Mouse (Mus musculus) A20 (cell line): ENCODE results near the gene Gigyf1.

Experiments used
- DNase-seq: peaks from one replicate; pipeline ENCODE4 v3.0.0-alpha.2; 2011; ENCODE audit warnings: low read depth, low spot score

Gigyf1 gene

DNA sequence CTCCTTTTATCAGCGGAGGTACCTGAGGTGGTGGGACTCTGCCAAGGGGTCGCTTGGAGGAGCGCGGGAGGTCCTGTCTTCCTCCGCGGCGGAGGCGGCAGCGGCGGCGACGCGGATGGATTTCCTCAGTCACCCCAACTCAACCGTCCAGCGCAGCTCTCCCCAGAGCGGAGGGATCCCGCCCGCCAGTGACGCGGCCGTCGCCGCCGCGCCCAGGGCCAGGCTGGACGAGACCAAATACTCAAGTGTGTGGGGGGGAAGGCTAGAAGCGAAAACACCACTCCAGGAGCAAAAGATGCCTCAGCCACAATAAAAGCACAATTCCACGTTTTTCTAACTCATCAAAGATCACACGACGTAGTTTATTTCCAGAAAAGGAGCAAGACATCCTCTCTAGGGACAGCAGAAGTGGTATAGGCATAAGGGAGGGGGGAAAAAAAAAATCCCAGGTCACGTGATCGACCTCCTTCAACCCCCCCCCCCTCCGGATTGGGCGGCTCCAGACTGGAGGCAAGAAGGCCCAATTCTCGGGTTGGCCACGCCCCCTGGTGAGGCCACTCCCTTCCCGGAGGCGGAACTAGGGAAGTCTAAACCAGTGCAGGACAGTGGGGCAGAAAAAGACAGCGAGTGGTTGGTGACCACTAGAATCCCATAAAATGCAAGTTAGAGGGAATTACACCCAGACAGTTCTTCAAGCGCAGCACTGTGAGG, 14.9 kb downstream of the Gigyf1 start, which contains the start of the genes Epo and Gnb2:
Gene Epo (minus strand): TSS at position 126 of the 711 bp plus-strand sequence.
Gene Gnb2 (minus strand): TSS at position 394 of the 711 bp plus-strand sequence.
- DNase-seq = peak; percentile 99

DNA sequence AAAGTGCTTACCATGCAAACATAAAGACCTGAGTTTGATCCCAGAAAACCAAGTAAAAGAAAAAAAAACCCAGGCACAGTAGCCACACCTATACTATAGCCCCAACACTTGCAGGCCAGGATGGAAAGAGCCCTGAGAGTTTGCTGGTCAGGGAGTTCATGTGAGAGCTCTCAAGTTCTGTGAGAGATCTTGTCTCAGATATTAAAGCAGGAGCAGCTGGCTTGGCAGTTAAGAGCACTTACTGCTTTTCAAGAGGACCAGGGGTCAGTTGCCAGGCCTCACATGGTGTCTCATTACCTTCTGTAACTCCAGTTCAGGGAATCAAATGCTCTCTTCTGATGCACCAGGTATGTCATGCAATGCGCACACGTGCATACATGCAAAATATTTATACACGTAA, 16.4 kb downstream of the Gigyf1 start:
- DNase-seq = no peak

DNA sequence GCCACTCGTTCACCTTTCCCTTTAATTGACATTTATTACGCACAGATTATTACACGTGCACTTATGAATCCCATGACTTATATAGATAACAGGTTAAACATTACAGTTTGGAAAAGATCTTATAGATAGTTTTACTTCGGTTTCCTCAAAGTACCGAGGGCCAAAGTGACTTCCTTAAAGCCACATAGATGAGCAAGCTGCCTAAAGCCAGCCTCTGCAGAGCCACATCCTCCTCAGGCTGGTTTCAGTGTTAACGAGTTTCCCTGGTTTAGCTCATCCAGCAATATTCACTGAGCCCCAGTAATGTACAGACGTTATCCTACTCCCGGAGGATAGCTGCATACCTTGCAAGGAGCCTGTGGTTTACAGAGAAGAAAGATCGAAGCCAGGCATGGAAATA, 17.0 kb downstream of the Gigyf1 start:
- no peak for DNase-seq

DNA sequence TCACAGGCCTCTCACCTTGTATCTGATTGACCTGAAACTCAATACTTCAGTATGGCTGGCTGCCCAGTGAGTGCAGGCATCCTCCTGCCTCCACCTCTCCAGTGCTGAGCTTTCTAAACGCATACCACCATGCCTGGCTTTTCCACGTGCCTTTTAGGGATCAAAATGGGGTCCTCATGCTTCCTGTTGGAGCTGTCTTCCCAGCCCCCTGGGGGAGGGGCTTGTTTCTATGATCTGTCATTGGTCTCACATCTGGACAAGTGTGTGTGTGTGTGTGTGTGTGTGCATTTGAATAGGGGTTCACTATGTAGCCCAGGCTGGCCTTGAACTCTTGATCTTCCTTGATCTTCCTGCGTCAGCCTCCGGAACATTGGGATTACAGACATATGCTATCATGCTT, 19.1 kb downstream of the Gigyf1 start:
- no peak for DNase-seq

DNA sequence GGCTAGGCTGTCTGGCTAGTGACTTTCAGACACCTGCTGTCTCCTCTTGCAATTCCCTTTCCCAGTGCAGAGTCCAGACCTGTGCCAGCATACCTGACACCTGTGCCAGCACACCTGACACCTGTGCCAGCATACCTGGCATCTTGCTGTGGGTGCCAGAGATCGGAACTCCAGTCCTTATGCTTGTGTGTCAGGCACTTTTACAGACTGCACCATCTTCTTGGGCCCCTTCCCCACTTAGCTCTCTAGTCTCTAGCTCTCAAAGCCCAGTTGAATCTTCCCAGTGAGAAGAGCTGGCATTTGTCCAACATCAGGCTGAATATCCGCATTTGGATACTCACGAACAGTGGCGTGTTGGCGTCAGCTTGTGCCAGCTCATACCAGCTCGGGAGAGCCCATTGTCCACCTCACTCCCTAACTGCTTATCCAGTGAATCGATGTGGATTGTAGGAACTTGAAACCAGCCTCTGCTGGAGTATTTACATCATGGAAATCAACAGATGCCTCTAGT, 21.0 kb downstream of the Gigyf1 start:
- no peak for DNase-seq

DNA sequence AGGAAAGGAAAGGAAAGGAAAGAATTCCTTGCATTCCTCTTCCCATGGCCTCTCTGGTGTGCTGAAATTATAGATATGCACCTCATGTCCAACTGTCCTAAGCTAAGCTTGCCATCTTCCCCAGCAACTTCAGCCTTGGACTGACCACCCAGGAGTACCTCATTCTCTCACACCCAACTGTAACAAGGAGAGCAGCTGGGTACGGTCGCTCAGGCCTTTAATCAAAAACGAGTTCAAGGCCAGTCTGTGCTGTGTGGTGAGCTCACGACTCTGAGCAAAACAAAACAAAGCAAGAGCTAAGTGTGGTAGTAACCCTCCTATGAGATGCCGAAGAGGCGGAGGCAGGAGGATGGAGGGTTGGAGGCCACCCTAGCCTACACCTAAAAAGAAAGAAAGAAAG, 22.6 kb downstream of the Gigyf1 start:
- DNase-seq = no peak

DNA sequence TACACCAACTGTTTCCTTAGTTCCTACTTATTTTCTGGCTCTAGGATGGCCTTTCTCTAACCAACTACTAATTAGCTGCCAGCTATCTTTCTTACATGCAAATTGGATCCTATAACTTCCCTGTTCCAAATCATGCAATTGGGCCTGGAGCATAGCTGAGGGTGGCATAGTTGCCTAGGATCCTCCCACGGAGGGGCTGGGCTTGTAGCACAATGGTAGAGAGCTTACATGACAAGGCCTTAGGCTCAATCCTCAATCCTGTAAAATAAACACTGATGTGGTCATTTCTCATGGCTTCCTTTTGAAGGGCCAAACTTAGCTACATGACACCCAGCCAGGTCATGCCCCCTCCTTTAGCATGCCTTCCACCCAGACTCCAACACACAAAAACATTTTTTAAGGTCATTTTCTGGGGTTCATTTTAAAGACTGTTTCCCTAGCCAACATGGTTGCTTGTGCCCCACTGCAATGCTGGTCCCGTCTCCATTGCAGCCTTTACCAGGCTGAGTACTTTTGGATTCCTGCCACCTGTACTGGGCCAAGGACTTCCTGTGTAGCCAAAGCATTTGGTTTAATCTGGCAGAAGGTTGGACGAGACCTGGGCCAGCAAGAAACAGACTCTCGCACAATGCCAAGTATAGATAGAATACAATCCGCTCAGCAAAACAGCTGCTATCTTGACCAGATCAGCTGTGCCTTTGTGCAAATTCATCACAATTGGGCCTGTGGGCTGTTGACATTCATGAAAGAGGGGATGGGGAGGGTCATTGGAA, 23.6 kb downstream of the Gigyf1 start:
- no peak for DNase-seq

DNA sequence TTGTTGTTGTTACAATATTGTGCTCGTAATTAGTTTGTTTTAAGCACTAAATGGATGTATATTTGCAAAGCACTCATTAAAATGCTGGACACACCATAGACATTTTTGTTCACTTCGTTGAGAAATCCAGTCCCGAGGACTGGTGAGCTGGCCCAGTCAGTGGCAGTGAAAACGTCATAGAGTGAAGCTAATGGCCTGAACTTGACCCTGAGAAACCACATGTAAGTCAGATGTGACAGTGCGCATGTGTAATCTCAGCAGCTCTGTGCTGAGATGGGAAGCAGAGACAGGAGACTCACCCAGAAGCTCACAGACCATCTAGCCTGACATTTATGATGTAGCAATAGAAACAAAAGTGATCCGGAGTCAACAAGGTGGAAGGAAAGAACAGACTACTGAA, 26.6 kb downstream of the Gigyf1 start:
- DNase-seq = no peak

DNA sequence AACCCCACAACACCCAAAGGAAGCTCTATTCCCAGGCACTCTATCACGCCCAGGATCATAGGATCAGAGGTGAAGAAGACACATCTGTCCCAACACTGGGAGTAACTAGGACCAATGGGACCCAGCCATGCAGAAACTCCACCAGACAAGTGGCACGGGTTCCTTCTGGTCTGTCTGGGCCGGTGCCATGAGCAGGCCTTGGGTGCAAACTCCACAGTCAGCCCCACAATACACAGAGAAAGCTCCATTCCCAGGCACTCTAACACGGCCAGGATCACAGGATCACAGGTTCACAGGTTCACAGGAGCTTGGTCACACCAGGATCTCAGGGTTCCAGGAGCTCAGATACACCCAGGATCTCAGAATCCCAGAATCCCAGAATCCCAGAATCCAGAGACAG, 27.2 kb downstream of the Gigyf1 start:
- DNase-seq = no peak

DNA sequence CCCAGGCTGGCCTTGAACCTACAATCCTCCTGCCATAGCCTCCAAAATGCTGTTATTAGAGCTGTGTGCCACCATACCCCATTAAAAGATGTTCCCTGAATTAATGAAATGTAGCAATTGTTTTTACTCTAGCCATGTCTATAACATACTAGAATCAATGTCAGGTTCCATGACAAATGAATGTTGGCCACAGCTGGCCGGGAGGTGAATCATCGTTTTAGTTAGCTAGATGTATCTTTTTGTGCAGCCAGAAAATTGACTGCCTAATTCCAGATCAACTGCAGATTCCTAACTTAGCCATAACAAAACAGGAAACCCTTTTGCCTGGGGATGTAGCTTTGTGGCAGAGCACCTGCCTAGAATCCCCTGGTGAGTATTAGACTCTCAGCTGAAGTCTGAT, 31.5 kb downstream of the Gigyf1 start:
- no peak for DNase-seq

DNA sequence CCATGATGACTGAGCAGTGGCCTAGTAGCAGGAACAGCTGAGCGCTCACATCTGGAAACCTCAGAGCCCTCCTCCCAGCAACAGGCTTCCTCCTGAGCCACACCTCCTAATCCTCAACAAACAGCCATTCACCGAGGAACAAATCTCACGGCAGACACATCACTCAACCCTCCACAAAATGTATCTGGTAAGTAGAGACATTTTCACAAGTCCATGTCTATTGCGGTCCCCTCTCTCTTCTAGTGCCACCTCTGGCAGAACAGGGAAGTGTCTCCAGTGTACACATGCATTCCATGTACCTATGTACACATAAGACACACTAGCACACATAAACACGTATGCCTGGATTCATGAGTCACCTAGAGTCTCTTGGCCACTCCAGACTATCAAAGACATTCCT, 32.8 kb downstream of the Gigyf1 start:
- peak; percentile 44 for DNase-seq

DNA sequence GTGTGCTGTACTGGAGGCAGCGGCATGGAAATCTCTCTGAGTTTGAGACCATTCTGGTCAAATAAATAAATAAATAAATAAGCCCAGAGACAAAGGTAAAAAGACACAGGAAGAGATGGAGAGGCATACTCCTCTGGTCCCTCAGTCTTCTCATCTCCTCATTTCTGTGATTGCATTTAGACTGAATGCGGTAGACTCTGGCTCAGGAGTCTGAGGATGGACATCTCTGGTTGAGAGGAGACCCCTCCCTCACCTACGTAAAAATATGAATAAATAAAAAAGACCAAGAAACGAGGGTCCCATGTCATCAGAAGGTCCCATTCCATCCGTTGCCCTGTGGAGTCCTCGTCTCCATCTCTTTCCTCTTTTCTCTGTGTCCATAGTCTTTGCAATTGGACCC, 34.7 kb downstream of the Gigyf1 start:
- DNase-seq = no peak

DNA sequence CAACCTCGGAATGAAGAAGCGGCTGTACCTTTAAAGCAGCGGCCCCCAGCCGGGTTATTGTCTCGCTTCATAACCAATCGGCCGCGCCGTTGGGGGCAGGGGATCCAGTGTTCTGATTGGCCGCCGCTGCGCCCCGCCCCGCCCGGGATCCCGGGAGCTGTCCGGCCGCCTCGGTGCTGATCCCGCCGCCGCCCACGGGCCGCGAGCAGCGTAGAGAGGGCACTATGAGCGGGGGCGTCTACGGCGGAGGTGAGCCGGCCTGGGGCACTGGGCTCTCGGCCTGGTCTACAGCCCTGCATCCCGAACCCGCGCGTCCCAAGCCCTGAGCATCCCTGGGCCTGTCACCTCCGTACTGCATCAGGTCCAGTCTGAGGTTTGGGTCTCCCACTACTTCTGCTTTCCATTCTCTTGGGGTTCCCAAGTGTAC, 35.1 kb downstream of the Gigyf1 start, which contains the start of gene Actl6b:
Gene Actl6b (plus strand): TSS at position 107 of the 427 bp plus-strand sequence.
- DNase-seq = no peak

DNA sequence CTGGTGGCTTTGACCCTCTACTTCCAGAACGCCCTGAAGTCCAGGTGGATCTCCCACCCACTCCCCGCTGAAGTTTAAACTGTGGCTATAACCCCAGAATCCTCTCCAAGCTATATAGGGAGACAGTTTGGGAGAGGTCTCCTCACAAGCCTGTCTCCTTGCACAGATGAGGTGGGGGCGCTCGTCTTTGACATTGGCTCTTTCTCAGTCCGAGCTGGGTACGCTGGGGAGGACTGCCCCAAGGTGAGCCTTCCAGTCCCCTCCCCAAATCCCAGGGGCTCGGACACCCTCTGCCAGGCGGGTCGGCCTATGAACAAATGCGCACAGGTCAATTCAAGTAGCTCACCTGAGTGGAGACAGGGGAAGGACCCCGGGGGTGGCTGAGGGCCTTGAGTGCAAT, 35.5 kb downstream of the Gigyf1 start:
- DNase-seq = no peak

DNA sequence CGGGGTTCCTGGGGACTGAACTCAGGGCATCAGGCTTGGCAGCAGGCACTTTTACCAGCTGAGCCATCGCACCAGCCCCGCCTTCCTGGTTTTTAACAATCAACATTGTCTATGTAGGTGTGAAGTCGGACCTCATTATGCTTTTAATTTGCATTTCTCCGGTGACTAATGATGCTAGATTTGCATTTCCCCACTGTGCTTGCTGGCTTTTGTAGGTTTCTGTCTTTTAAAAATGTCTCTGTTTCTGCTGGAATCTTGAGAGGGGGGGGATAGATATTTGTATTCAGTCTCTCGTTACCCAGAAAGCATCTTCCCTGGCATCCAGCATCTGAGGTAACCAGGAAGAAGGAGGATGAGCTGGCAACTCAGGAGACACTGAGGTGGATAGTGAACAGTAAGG, 43.2 kb downstream of the Gigyf1 start:
- no peak for DNase-seq

DNA sequence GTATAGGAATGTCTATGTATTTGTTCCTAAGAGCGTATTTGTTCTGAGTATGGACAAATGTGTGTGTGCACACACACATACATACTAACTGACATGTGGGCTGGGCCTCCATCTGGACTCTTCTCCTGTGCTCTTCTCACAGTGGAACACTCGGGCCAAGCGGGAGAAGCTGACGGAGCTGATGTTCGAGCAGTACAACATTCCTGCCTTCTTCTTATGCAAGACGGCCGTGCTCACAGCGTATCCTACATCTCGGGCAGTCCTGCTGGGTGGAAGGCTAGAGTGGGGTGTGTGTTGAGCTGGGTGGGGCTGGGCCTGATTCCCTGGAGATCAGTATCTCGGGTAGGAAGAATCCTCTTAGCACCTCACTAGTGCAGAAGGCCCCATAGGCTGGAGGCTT, 44.6 kb downstream of the Gigyf1 start:
- DNase-seq = no peak

DNA sequence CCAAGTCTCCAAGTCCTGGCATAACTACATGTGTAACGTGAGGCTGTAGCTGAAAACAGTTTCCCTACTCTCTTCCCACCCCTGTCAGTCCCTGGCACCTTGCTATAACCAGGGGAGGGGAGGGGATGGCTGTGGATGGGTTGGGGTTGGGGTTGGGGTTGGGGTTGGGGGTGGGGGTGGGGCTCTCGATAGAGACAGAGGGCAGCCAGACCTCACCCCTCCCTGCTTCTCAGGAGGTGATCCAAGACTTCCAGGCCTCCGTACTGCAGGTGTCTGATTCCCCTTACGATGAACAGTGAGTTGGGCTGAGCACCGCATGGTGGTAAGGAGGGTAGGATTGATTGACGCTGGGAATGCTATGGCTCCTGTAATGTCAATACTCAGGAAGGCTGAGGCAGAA, 47.4 kb downstream of the Gigyf1 start:
- DNase-seq = no peak

DNA sequence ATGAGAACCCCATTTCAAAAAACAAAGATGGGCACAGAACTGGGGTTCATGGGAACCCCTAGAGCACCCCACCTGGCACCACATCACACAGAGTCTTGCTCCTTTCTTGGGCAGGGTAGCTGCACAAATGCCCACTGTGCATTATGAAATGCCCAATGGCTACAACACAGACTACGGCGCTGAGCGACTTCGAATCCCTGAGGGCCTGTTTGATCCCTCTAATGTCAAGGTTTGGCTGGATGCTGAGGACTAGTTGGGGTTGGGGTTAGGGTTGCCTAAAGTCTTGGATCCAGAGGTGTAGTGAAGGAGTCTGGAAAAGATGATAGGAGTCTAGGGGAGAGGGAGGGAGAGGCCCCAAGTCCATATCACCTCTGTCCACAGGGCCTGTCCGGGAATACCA, 48.1 kb downstream of the Gigyf1 start:
- DNase-seq = no peak

DNA sequence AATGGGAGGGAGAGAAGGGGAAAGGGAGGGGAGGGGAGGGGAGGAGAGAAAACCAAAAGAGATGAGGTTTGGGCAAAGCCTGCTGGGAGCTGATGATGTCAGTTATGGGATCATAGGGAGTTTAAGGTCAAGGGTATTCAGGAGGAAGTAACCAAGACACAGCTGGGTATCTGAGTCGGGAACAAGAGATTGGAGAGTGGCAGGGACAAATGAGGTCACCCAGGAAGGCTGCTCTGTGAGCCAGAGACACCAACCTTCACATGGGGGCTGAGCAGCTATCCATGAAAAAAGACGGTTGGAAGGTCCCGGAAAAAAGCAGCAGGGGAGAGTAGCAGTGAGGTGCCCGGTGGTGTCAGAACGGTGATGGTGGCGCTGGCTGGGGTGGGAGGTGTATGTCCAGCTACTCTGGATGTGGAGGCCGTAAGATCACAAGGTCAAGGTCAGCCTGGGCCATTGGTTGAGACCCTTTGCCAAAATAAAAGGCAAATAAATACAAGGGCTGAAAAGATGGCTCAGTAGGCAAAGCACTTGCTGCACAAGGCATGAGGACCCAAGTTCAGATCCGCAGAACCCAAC, 50.0 kb downstream of the Gigyf1 start:
- DNase-seq = no peak

DNA sequence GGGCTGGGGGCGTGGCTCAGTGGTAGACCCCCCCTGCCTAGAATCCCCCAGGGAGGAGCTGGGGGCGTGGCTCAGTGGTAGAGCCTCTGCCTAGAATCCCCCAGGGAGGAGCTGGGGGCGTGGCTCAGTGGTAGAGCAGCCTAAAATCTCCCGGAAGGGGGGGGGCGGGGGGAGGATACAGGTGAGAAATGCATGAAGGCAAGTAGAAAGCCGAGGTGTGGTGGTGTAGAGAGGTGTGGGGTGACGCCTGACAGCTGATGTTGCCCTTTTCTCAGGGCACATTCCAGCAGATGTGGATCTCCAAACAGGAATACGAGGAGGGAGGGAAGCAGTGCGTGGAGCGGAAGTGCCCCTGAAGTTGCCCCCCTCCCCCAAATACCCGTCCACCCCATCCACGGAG, 50.7 kb downstream of the Gigyf1 start:
- DNase-seq = peak; percentile 66

DNA sequence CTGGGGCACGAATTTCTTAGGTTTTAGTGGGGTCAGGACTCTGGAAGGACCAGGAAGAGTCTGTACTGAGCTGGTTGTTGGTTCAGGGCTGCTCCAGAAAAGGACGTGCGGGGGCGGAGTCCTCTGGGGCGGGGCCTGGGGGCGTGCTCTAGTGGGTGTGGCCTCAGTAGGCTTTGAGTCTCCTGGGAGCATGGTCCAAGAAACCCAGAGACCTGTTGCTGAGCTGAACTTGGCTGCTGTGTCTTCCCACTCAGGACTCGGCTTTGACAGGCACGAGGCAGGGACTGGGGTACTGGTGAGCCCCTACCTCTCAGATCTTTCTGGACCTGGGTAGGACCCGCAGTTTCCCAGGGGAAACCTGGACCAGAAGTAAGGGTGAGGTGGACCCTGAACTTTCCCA, 51.3 kb downstream of the Gigyf1 start, which contains the start of gene Tfr2:
Gene Tfr2 (plus strand): TSS at position 176 of the 400 bp plus-strand sequence.
- DNase-seq = peak; percentile 78

DNA sequence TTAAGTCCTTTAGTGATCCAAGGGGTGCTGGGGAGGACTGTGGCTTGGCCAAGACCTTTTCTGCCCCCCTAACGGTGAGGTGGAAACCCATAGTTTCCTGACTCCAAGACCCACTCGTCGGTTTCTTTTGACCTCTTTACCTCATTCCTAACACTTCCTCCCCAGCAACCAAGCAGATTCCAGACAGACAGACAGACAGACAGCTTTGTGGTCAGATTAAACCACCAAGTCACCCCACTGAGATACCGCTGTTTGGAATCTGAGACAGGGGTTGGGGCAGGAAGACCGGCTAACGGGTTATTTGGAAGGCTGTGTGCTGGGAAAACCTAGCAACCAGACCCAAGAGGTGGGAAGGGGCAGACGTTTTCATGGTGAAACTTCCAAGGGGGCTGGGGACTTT, 51.8 kb downstream of the Gigyf1 start:
- no peak for DNase-seq
